Mouse (Mus musculus) liver, embryonic 11.5 days (tissue): ENCODE results near the gene Nkap. TPM values are rescaled to one million over a fixed set of nuclear protein-coding genes. Genes with fewer than 3 reads are reported as not detected.
"Not testable (repeated sequence)": the region's sequence is repeated elsewhere in the genome, so short reads cannot be mapped to it uniquely, and the experiment has no call there.

Experiments used
- ATAC-seq: fragments of 200-750 bp; cut with Nextera tagmentation; replicated peaks from 2 replicates; pipeline ENCODE4 v1.8.0; 2017; ENCODE audit warnings: moderate number of reproducible peaks, mild to moderate bottlenecking, moderate TSS enrichment, moderate library complexity; ENCODE audit not compliant: low FRiP score
- DNase-seq: peaks from one replicate; pipeline ENCODE4 v3.0.0-alpha.2; 2017; ENCODE audit warnings: low spot score
- H3K27ac ChIP-seq: fragments of 300-500 bp; sonication (generic); 2 replicates; pipeline ENCODE4 v1.5.1; 2014; ENCODE audit warnings: mild to moderate bottlenecking, low read depth, low read length, control low read depth
- H3K27me3 ChIP-seq: fragments of 300-500 bp; sonication (generic); replicated peaks from 2 replicates; pipeline ENCODE4 v1.6.1; 2014; ENCODE audit warnings: low read length, mixed read lengths; ENCODE audit not compliant: control insufficient read depth, insufficient read depth
- H3K36me3 ChIP-seq: fragments of 300-500 bp; sonication (generic); 2 replicates; pipeline ENCODE4 v1.6.1; 2014; ENCODE audit warnings: mild to moderate bottlenecking, low read length, moderate library complexity, mixed read lengths; ENCODE audit not compliant: control insufficient read depth, insufficient read depth
- H3K4me1 ChIP-seq: fragments of 300-500 bp; sonication (generic); replicated peaks from 2 replicates; pipeline ENCODE4 v1.6.1; 2014; ENCODE audit warnings: low read length, mixed read lengths; ENCODE audit not compliant: control insufficient read depth, insufficient read depth
- H3K4me2 ChIP-seq: fragments of 300-500 bp; sonication (generic); 2 replicates; pipeline ENCODE4 v1.6.1; 2014; ENCODE audit warnings: mild to moderate bottlenecking, control low read depth, moderate library complexity
- H3K4me3 ChIP-seq: fragments of 300-500 bp; sonication (generic); 2 replicates; pipeline ENCODE4 v1.5.1; 2014; ENCODE audit warnings: low read depth, low read length, control low read depth
- H3K9ac ChIP-seq: fragments of 300-500 bp; sonication (generic); 2 replicates; pipeline ENCODE4 v1.6.1; 2014; ENCODE audit warnings: low read depth, low read length, control low read depth
- H3K9me3 ChIP-seq: fragments of 300-500 bp; sonication (generic); 2 replicates; pipeline ENCODE4 v1.6.1; 2016; ENCODE audit warnings: low read length, inconsistent platforms, mixed read lengths; ENCODE audit not compliant: control insufficient read depth
- WGBS: fragments of 180-500 bp; shearing (Covaris S2); extraction: QIAGEN DNeasy Blood & Tissue Kit; methylation state at CpG from one replicate; pipeline ENCODE4 v1.1.7; 2014; 5-methylcytosine and 5-hydroxymethylcytosine counted together
- polyA plus RNA-seq: library from polyadenylated mRNA; unstranded; fragments of >200 nt; fragmentation: Nextera tagmentation; extraction: Ambion mirVana; gene quantifications from 2 replicates; pipeline ENCODE4 v1.2.1, GENCODE M21; 2014

The Nkap gene
- polyA plus RNA-seq, 1 experiment from 2014 or later: 19.9 TPM

- H3K9ac ChIP-seq: no peak overlapping the region
- H3K27me3 ChIP-seq: peaks cover 8% of the 10 kb centered on the region
- no peak overlapping the region for H3K4me2 ChIP-seq
- no peak overlapping the region for H3K27ac ChIP-seq
- H3K4me3 ChIP-seq: no peak overlapping the region
- H3K4me1 ChIP-seq: no peaks in the 10 kb centered on the region
- no peaks in the 10 kb centered on the region for H3K36me3 ChIP-seq
- no peaks in the 10 kb centered on the region for H3K9me3 ChIP-seq
- 61% methylated on average over 5 of the region's 5 CpGs for WGBS
- DNase-seq: no peak
- ATAC-seq: no peak
Measured at GRCm38 (mm10) chrX:37120212-37120611, 6.4 kb upstream of the Nkap start.

GRCm38 (mm10) chrX:37125511-37125910, 1.1 kb upstream of the Nkap start:
- 88% methylated on average over 7 of the region's 7 CpGs for WGBS

GRCm38 (mm10) chrX:37141732-37142131, 15.1 kb downstream of the Nkap start:
- Histone ChIP-seq H3K36me3 (peaks cover 5% of the 10 kb centered on the region; the same call in 1 of the 2 replicates), H3K9ac (no peak overlapping the region), H3K9me3 (no peaks in the 10 kb centered on the region), H3K27ac (no peak overlapping the region), H3K27me3 (no peaks in the 10 kb centered on the region), H3K4me3 (no peak overlapping the region), H3K4me1 (no peaks in the 10 kb centered on the region), H3K4me2 (no peak overlapping the region)
- 87% methylated on average over 3 of the region's 3 CpGs for WGBS
- DNase-seq: no peak
- ATAC-seq: no peak

More at GRCm38 (mm10) chrX:37125511-37125910, 1.1 kb upstream of the Nkap start:
- no peak overlapping the region for H3K4me2 ChIP-seq
- no peak overlapping the region for H3K27ac ChIP-seq
- H3K4me3 ChIP-seq: no peak overlapping the region
- ATAC-seq: no peak
- no peaks in the 10 kb centered on the region; the same call in 1 of the 2 replicates for H3K4me1 ChIP-seq
- no peak overlapping the region for H3K9ac ChIP-seq
- no peak for DNase-seq
- H3K27me3 ChIP-seq: no peaks in the 10 kb centered on the region
- no peaks in the 10 kb centered on the region for H3K9me3 ChIP-seq
- H3K36me3 ChIP-seq: no peaks in the 10 kb centered on the region

GRCm38 (mm10) chrX:37144498-37144897, 17.9 kb downstream of the Nkap start:
- H3K36me3 ChIP-seq, H3K4me3 ChIP-seq, H3K27me3 ChIP-seq, H3K9ac ChIP-seq, H3K4me1 ChIP-seq, ATAC-seq, H3K4me2 ChIP-seq, H3K27ac ChIP-seq, H3K9me3 ChIP-seq, DNase-seq: not testable (repeated sequence)
- WGBS: no CpG with 5 or more reads among the region's 4 CpGs

- no peak for DNase-seq
Measured at GRCm38 (mm10) chrX:37144954-37145353, 18.4 kb downstream of the Nkap start.

GRCm38 (mm10) chrX:37157839-37158238, 31.2 kb downstream of the Nkap start:
- no peaks in the 10 kb centered on the region for H3K9me3 ChIP-seq
- ATAC-seq: no peak
- DNase-seq: no peak
- H3K4me2 ChIP-seq: no peak overlapping the region
- no peaks in the 10 kb centered on the region for H3K4me1 ChIP-seq
- no peaks in the 10 kb centered on the region for H3K36me3 ChIP-seq
- no peak overlapping the region for H3K9ac ChIP-seq
- 55% methylated on average over 4 of the region's 4 CpGs for WGBS
- no peaks in the 10 kb centered on the region for H3K27me3 ChIP-seq
- H3K4me3 ChIP-seq: no peak overlapping the region
- H3K27ac ChIP-seq: no peak overlapping the region

More at GRCm38 (mm10) chrX:37144954-37145353, 18.4 kb downstream of the Nkap start:
- Histone ChIP-seq H3K4me1 (no peaks in the 10 kb centered on the region), H3K36me3 (peaks cover 2% of the 10 kb centered on the region; the same call in 1 of the 2 replicates), H3K27me3 (no peaks in the 10 kb centered on the region), H3K4me2 (no peak overlapping the region), H3K4me3 (no peak overlapping the region), H3K27ac (no peak overlapping the region), H3K9ac (no peak overlapping the region), H3K9me3 (no peaks in the 10 kb centered on the region)
- peak; percentile 63 for ATAC-seq
- WGBS: 90% methylated on average over 2 of the region's 2 CpGs

- no peak overlapping the region for H3K9ac ChIP-seq
- H3K4me3 ChIP-seq: no peak overlapping the region
- no peaks in the 10 kb centered on the region for H3K9me3 ChIP-seq
- H3K36me3 ChIP-seq: no peaks in the 10 kb centered on the region
- DNase-seq (no peak), ATAC-seq (no peak)
- 78% methylated on average over 10 of the region's 10 CpGs for WGBS
- no peak overlapping the region for H3K4me2 ChIP-seq
- no peaks in the 10 kb centered on the region for H3K27me3 ChIP-seq
- H3K27ac ChIP-seq: no peak overlapping the region
- H3K4me1 ChIP-seq: no peaks in the 10 kb centered on the region
Measured at GRCm38 (mm10) chrX:37161169-37161568, 34.6 kb downstream of the Nkap start.

GRCm38 (mm10) chrX:37163115-37163514, 36.5 kb downstream of the Nkap start:
- Histone ChIP-seq H3K4me2 (no peak overlapping the region), H3K27ac (no peak overlapping the region), H3K36me3 (no peaks in the 10 kb centered on the region), H3K4me1 (no peaks in the 10 kb centered on the region), H3K9me3 (no peaks in the 10 kb centered on the region), H3K4me3 (no peak overlapping the region), H3K9ac (no peak overlapping the region), H3K27me3 (no peaks in the 10 kb centered on the region)
- WGBS: 72% methylated on average over 18 of the region's 18 CpGs
- DNase-seq (no peak), ATAC-seq (no peak)

GRCm38 (mm10) chrX:37167085-37167484, 40.5 kb downstream of the Nkap start:
- H3K4me1 ChIP-seq: no peaks in the 10 kb centered on the region
- H3K9ac ChIP-seq: no peak overlapping the region
- DNase-seq (no peak), ATAC-seq (no peak)
- no peak overlapping the region for H3K4me2 ChIP-seq
- no peaks in the 10 kb centered on the region for H3K27me3 ChIP-seq
- 29% methylated on average over 3 of the region's 3 CpGs for WGBS
- no peaks in the 10 kb centered on the region for H3K36me3 ChIP-seq
- H3K9me3 ChIP-seq: no peaks in the 10 kb centered on the region
- H3K4me3 ChIP-seq: no peak overlapping the region
- H3K27ac ChIP-seq: no peak overlapping the region
